ENCODE assay signal across 9 mouse cellular contexts in genomic region chr13:113555226-113555625, GRCm38 (mm10).
DNase-seq lines count a peak whose midpoint lies in the region; ATAC-seq and TF ChIP-seq lines count a peak whose summit lies in the region.
"Had no signal": no experiment of that assay in that cellular context is flagged by ENCODE, and none has a peak within 500 bp of the region (broad histone marks: within the 10 kb centered on the region; RNA-seq: fewer than 3 reads in every experiment).

No protein-coding gene starts in this region.

- H3K27me3 ChIP-seq in kidney, postnatal 0 days (ENCODE audit: insufficient read depth, low read length), result no peaks in the 10 kb centered on the region
- no peaks in the 10 kb centered on the region for H3K27me3 ChIP-seq in kidney, embryonic 15.5 days

- DNase-seq in kidney, postnatal 0 days (ENCODE audit: low spot score), result peak; percentile 64
- peak; percentile 78 for DNase-seq in Muller cell, postnatal 12 days (ENCODE audit: inconsistent ontology term)
- DNase-seq in brain, embryonic 14.5 days (ENCODE audit: low read depth), result peak; percentile 35
- DNase-seq in heart, postnatal 10 days, result peak; percentile 76 to 82
- DNase-seq in layer of hippocampus, adult 2 months (ENCODE audit: low spot score in 2 of 2), result no peak
- no peak for DNase-seq in thymus, postnatal 10 days (ENCODE audit: low spot score in 2 of 2)
- DNase-seq: right cerebral cortex, postnatal 4 days; thymus, postnatal 36 days had no signal

- H3K9me3 ChIP-seq in kidney, postnatal 0 days (replicated peaks; ENCODE audit: low read length), result no peaks in the 10 kb centered on the region
- H3K9me3 ChIP-seq in kidney, embryonic 15.5 days (replicated peaks), result no peaks in the 10 kb centered on the region

- intact Hi-C loops in heart, postnatal 10 days (cut with DNase I), result no loop called here

- 64% methylated on average over 2 of the region's 2 CpGs for WGBS in kidney, postnatal 0 days
- 73% methylated on average over 2 of the region's 2 CpGs for WGBS in kidney, embryonic 15.5 days

- H3K36me3 ChIP-seq in kidney, postnatal 0 days (ENCODE audit: insufficient read depth, low read length), result no peaks in the 10 kb centered on the region
- no peaks in the 10 kb centered on the region for H3K36me3 ChIP-seq in kidney, embryonic 15.5 days

- no peak overlapping the region for H3K4me3 ChIP-seq in kidney, postnatal 0 days (replicated peaks; ENCODE audit: low read depth, low read length)
- H3K4me3 ChIP-seq in kidney, embryonic 15.5 days (replicated peaks), result no peak overlapping the region
- H3K4me3 ChIP-seq in layer of hippocampus, adult 2 months, result no peak overlapping the region

- no peak for TF ChIP-seq POLR2A in brain, embryonic 14.5 days (IDR thresholded peaks at IDR 0.05; ENCODE audit: borderline replicate concordance, extremely low read depth, insufficient read depth, insufficient read length, poor library complexity, severe bottlenecking)

- no peak overlapping the region for H3K27ac ChIP-seq in kidney, postnatal 0 days
- no peak overlapping the region; the same call in 1 of the 2 replicates for H3K27ac ChIP-seq in kidney, embryonic 15.5 days
- no peak overlapping the region for H3K27ac ChIP-seq in layer of hippocampus, adult 2 months

- no peak overlapping the region for H3K9ac ChIP-seq in kidney, postnatal 0 days (ENCODE audit: low read depth, low read length)
- H3K9ac ChIP-seq in kidney, embryonic 15.5 days, result no peak overlapping the region

- no peak for TF ChIP-seq CTCF in kidney, postnatal 0 days (IDR thresholded peaks at IDR 0.05; ENCODE audit: low read depth)
- TF ChIP-seq CTCF in brain, embryonic 14.5 days (IDR thresholded peaks at IDR 0.05; ENCODE audit: borderline replicate concordance, extremely low read depth, insufficient read depth, insufficient read length), result no peak
- TF ChIP-seq CTCF in layer of hippocampus, adult 2 months (conservative IDR thresholded peaks at IDR 0.05), result no peak

- no peak overlapping the region for H3K4me2 ChIP-seq in kidney, postnatal 0 days (ENCODE audit: low read length)
- no peak overlapping the region for H3K4me2 ChIP-seq in kidney, embryonic 15.5 days

- no peaks in the 10 kb centered on the region for H3K4me1 ChIP-seq in kidney, postnatal 0 days (replicated peaks; ENCODE audit: insufficient read depth, low read length)
- no peaks in the 10 kb centered on the region for H3K4me1 ChIP-seq in kidney, embryonic 15.5 days

- ATAC-seq in kidney, postnatal 0 days (replicated peaks; ENCODE audit: low FRiP score, low read depth), result no peak
- ATAC-seq in kidney, embryonic 15.5 days (replicated peaks; ENCODE audit: low FRiP score), result no peak

Comparison
In these comparisons a context has a peak if more than half of its experiments do, and no peak if none do; other contexts are left out.
1. DNase-seq: peak in kidney, postnatal 0 days (single experiment), Muller cell, postnatal 12 days (single experiment), brain, embryonic 14.5 days (single experiment) and heart, postnatal 10 days (2 of 2); none in layer of hippocampus, adult 2 months (0 of 2) and thymus, postnatal 10 days (0 of 2).